Mouse (Mus musculus): ENCODE measurements around the gene Cldn10. TPM values are rescaled to one million over a fixed set of nuclear protein-coding genes. Genes with fewer than 3 reads are reported as not detected.

Gene Cldn10
- polyA plus RNA-seq, 1 experiment from 2014 or later, result 1.5 TPM

DNA sequence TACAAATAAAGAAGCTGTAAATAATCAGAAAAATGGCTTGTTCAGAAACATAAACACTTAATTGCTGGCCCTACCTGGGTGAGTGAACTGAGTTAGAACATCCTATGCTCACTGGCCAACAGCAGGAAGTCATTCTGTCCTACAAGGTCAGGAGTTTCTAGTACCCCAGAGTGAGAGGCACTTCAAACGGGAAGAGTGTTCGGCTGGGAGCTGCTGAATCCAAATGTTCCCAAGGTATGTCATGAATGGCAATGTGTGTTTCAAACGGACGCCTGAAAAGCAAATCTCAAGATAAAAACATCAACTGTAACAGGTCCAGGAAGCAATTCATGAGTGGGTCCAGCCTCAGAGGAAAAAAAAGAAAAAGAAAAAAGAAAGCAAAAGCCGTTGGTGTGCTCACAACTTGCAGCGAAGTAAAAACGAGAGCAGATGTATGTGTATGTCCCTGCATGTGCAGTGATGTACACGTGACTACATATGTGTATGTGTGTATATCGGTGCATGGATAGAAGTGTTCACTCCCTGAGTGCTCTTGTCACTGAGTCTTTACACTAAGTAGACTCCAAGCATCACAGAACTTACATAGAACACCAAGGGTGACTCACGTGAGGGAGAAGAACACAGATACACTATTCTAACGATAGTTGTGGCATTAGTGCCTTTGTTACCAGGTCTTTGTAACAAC is 62.4 kb downstream of the Cldn10 start:
- no peak overlapping the region for H3K27ac ChIP-seq (ENCODE audit: low read depth, low read length)
- H3K4me2 ChIP-seq (replicated peaks; ENCODE audit: low read depth), result no peak overlapping the region
- WGBS, result 78% methylated on average over 11 of the region's 11 CpGs
- H3K4me3 ChIP-seq (ENCODE audit: low read depth, low read length), result no peak overlapping the region
- H3K27me3 ChIP-seq (replicated peaks; ENCODE audit: control insufficient read depth, insufficient read depth, low read length), result peaks cover 10% of the 10 kb centered on the region; the same call in 1 of the 2 replicates
- no peak for ATAC-seq
- no peak for TF ChIP-seq CTCF (IDR thresholded peaks at IDR 0.05; ENCODE audit: low read depth)
- no peaks in the 10 kb centered on the region; the same call in 1 of the 2 replicates for H3K4me1 ChIP-seq (replicated peaks; ENCODE audit: control insufficient read depth, insufficient read depth, low read length)
- H3K36me3 ChIP-seq (ENCODE audit: control insufficient read depth, insufficient read depth), result no peaks in the 10 kb centered on the region
- H3K9ac ChIP-seq (ENCODE audit: low read depth, low read length), result no peak overlapping the region
- no peaks in the 10 kb centered on the region for H3K9me3 ChIP-seq (ENCODE audit: control insufficient read depth)

DNA sequence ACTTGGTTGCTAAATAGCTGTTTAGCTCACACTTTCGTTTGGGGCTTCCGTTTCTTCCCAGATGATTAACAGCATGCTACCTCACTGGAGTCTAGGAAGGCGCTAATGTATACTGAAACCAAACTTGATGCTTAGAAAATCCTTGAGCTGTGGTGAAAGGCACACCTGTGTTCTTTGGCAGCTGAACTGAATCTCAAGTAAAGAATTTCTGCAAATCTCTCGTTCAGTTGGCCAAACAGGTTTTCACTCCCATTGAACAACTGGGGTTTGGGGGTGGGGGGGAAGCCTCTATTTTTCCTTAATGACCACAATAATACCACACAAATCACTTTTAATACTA is 63.0 kb downstream of the Cldn10 start:
- H3K27ac ChIP-seq (ENCODE audit: low read depth, low read length), result no peak overlapping the region
- no peak for ATAC-seq
- 73% methylated on average over 4 of the region's 4 CpGs for WGBS

DNA sequence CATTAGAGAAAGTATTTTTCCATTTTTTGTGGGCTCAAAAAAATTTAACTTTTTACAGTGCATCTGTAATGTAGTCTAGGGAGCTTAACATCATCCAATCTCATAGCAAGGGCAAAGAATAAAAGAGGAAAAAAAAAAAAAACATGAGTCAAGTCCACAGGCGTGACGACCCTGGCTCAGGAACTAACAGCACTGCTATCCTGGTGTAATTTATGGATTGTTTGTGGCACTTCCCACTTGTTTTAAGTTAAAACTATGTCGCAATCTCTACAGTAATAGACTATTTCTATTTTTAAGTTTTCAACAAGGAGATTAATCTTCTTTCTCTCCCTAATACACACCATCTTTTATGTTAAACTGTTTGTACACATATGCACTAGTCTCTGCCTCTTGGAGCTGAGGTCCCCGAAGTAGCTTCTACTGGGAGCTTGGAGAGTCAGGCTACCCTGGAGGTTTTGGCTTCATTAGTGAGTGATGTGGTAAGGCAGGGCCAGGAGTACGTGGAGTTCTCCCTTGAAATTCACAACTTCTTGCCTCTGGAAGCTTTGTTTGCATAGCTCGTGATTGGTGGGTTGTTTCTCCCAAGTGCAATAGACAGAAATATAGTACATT is 63.9 kb downstream of the Cldn10 start:
- no peak overlapping the region for H3K27ac ChIP-seq (ENCODE audit: low read depth, low read length)
- TF ChIP-seq CTCF (IDR thresholded peaks at IDR 0.05; ENCODE audit: low read depth), result no peak
- H3K9me3 ChIP-seq (ENCODE audit: control insufficient read depth), result no peaks in the 10 kb centered on the region

More for the DNA sequence above, 63.0 kb downstream of the Cldn10 start:
- TF ChIP-seq CTCF (IDR thresholded peaks at IDR 0.05; ENCODE audit: low read depth), result no peak
- H3K4me1 ChIP-seq (replicated peaks; ENCODE audit: control insufficient read depth, insufficient read depth, low read length), result no peaks in the 10 kb centered on the region; the same call in 1 of the 2 replicates
- no peak overlapping the region for H3K4me2 ChIP-seq (replicated peaks; ENCODE audit: low read depth)
- H3K27me3 ChIP-seq (replicated peaks; ENCODE audit: control insufficient read depth, insufficient read depth, low read length), result peaks cover 11% of the 10 kb centered on the region; the same call in 1 of the 2 replicates
- no peaks in the 10 kb centered on the region for H3K9me3 ChIP-seq (ENCODE audit: control insufficient read depth)
- H3K9ac ChIP-seq (ENCODE audit: low read depth, low read length), result no peak overlapping the region
- H3K36me3 ChIP-seq (ENCODE audit: control insufficient read depth, insufficient read depth), result no peaks in the 10 kb centered on the region
- H3K4me3 ChIP-seq (ENCODE audit: low read depth, low read length), result no peak overlapping the region

DNA sequence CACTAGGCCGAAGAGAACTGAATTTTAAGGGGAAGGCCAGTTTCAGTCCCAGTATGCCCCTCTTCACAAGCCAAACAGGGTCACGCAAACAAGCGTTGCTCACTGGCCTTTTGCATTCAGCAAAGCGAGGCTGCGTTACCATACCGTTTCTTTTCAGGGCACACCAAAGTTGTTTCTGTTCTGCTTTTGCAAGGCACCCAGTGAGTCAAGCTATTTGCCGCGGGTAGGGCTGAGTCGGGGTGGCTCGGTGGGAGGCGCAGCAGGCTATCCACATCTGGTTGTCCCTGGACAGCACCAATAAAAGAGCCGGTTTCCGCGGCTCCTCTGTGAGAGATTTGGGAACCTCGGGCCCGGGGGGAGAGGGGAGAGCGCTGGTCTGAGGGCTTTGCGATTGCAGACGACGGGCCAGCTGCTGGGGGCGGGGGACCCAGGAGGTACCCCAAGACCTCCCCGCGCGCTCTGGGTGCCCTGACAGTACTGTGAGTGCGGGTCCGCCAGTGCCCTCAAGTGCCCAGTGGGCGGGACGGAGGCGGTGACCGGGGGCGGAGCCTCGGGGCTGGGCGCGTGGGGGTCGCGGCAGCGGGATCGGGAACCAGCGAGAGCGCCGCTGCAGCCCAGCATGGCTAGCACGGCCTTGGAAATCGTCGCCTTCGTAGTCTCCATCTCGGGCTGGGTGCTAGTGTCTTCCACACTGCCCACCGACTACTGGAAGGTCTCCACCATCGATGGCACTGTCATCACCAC is 66.8 kb downstream of the Cldn10 start:
- Histone ChIP-seq H3K9ac (ENCODE audit: low read depth, low read length) (peak overlapping the region; percentile 18; the same call in 1 of the 2 replicates), H3K36me3 (ENCODE audit: control insufficient read depth, insufficient read depth) (no peaks in the 10 kb centered on the region), H3K27me3 (replicated peaks; ENCODE audit: control insufficient read depth, insufficient read depth, low read length) (peaks cover 17% of the 10 kb centered on the region; the same call in 1 of the 2 replicates), H3K4me3 (ENCODE audit: low read depth, low read length) (peak overlapping the region; percentile 53), H3K4me1 (replicated peaks; ENCODE audit: control insufficient read depth, insufficient read depth, low read length) (no peaks in the 10 kb centered on the region; the same call in 1 of the 2 replicates), H3K9me3 (ENCODE audit: control insufficient read depth) (no peaks in the 10 kb centered on the region), H3K4me2 (replicated peaks; ENCODE audit: low read depth) (peak overlapping the region; percentile 95), H3K27ac (ENCODE audit: low read depth, low read length) (no peak overlapping the region)
- TF ChIP-seq CTCF (IDR thresholded peaks at IDR 0.05; ENCODE audit: low read depth), result no peak
- 6% methylated on average over 47 of the region's 48 CpGs for WGBS
- peak; percentile 43; the same call in 1 of the 2 replicates for ATAC-seq

More for the DNA sequence above, 63.9 kb downstream of the Cldn10 start:
- no peaks in the 10 kb centered on the region for H3K36me3 ChIP-seq (ENCODE audit: control insufficient read depth, insufficient read depth)
- H3K4me1 ChIP-seq (replicated peaks; ENCODE audit: control insufficient read depth, insufficient read depth, low read length), result no peaks in the 10 kb centered on the region; the same call in 1 of the 2 replicates
- H3K9ac ChIP-seq (ENCODE audit: low read depth, low read length), result no peak overlapping the region
- no peak overlapping the region for H3K4me2 ChIP-seq (replicated peaks; ENCODE audit: low read depth)
- H3K4me3 ChIP-seq (ENCODE audit: low read depth, low read length), result no peak overlapping the region
- H3K27me3 ChIP-seq (replicated peaks; ENCODE audit: control insufficient read depth, insufficient read depth, low read length), result peaks cover 17% of the 10 kb centered on the region; the same call in 1 of the 2 replicates
- ATAC-seq, result no peak
- 36% methylated on average over 6 of the region's 6 CpGs for WGBS

DNA sequence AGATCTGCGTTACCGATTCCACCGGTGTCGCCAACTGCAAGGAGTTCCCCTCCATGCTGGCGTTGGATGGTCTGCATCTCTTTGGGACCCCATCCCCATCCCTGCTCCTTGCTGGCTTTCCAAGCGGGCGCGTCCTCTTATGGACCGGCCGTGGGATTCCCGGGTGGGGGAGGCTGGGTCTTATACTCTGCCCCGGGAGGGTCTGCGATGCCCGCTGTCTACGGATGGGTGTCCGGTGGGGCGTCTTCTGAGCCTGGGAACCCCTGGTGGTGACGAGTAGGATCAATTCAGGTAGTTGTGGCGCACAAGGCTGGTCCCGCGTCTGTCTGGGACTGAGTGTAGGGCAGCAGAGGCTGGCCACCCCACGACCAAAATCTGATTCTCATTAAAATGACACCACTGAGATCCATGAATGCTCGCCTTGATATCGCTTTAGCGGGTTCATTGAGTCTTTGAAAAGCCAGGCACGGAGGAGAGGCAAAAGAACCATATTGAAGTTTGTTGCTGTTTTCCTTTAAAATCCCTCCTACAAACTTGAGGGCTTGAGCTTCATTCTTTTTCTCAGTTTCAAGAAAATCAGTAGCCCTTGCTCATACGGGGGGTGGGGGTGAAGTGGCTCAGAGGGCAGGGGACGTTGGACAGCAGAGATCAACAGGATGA is 67.6 kb downstream of the Cldn10 start:
- WGBS, result 2% methylated on average over 28 of the region's 28 CpGs
- Histone ChIP-seq H3K27me3 (replicated peaks; ENCODE audit: control insufficient read depth, insufficient read depth, low read length) (peaks cover 17% of the 10 kb centered on the region; the same call in 1 of the 2 replicates), H3K4me2 (replicated peaks; ENCODE audit: low read depth) (peak overlapping the region; percentile 95), H3K9ac (ENCODE audit: low read depth, low read length) (peak overlapping the region; percentile 18; the same call in 1 of the 2 replicates), H3K4me3 (ENCODE audit: low read depth, low read length) (peak overlapping the region; percentile 53), H3K36me3 (ENCODE audit: control insufficient read depth, insufficient read depth) (no peaks in the 10 kb centered on the region), H3K4me1 (replicated peaks; ENCODE audit: control insufficient read depth, insufficient read depth, low read length) (no peaks in the 10 kb centered on the region; the same call in 1 of the 2 replicates), H3K9me3 (ENCODE audit: control insufficient read depth) (no peaks in the 10 kb centered on the region), H3K27ac (ENCODE audit: low read depth, low read length) (no peak overlapping the region)
- peak; percentile 33 for TF ChIP-seq CTCF (IDR thresholded peaks at IDR 0.05; ENCODE audit: low read depth)
- ATAC-seq, result no peak; the same call in 1 of the 2 replicates
